Mouse (Mus musculus) thymus, postnatal 14 days (tissue): ENCODE data around the gene Fxyd1.

Experiments used
- DNase-seq: peaks from one replicate; pipeline ENCODE4 v3.0.0; 2021

Gene Fxyd1

GRCm38 (mm10) chr7:31077470-31077869 lies 20.5 kb upstream of the Fxyd1 start:
- no peak for DNase-seq

GRCm38 (mm10) chr7:31076492-31076891 lies 19.5 kb upstream of the Fxyd1 start, which contains the start of gene Fxyd3:
Gene Fxyd3 (minus strand): TSS chr7:31076704.
- DNase-seq, result no peak

- no peak for DNase-seq
Measured at GRCm38 (mm10) chr7:31074713-31075069, 17.7 kb upstream of the Fxyd1 start.

- DNase-seq, result no peak
Measured at GRCm38 (mm10) chr7:31074061-31074712, 17.2 kb upstream of the Fxyd1 start.

- DNase-seq, result no peak
Measured at GRCm38 (mm10) chr7:31073546-31073945, 16.5 kb upstream of the Fxyd1 start.

GRCm38 (mm10) chr7:31072326-31072725 lies 15.3 kb upstream of the Fxyd1 start:
- no peak for DNase-seq

- no peak for DNase-seq
Measured at GRCm38 (mm10) chr7:31070324-31070723, 13.3 kb upstream of the Fxyd1 start.

- DNase-seq, result no peak
Measured at GRCm38 (mm10) chr7:31069491-31069890, 12.5 kb upstream of the Fxyd1 start.

GRCm38 (mm10) chr7:31067836-31068235 lies 10.8 kb upstream of the Fxyd1 start:
- no peak for DNase-seq

- DNase-seq, result no peak
Measured at GRCm38 (mm10) chr7:31063074-31063560, 6.1 kb upstream of the Fxyd1 start.

- DNase-seq, result no peak
Measured at GRCm38 (mm10) chr7:31060621-31061010, 3.6 kb upstream of the Fxyd1 start.

- no peak for DNase-seq
Measured at GRCm38 (mm10) chr7:31059919-31060620, 3.1 kb upstream of the Fxyd1 start.

GRCm38 (mm10) chr7:31059108-31059507 lies 2.1 kb upstream of the Fxyd1 start, which contains the start of gene Lgi4:
Gene Lgi4 (plus strand): TSS chr7:31059342.
- peak; percentile 76 for DNase-seq

- no peak for DNase-seq
Measured at GRCm38 (mm10) chr7:31058211-31058610, 1.2 kb upstream of the Fxyd1 start.

GRCm38 (mm10) chr7:31057730-31058129 lies 731 bp upstream of the Fxyd1 start:
- DNase-seq, result no peak

- DNase-seq, result no peak
Measured at GRCm38 (mm10) chr7:31056448-31056847, 551 bp downstream of the Fxyd1 start.

- no peak for DNase-seq
Measured at GRCm38 (mm10) chr7:31055883-31056282, 1.1 kb downstream of the Fxyd1 start.

GRCm38 (mm10) chr7:31055354-31055824 lies 1.6 kb downstream of the Fxyd1 start:
- DNase-seq, result no peak

- DNase-seq, result no peak
Measured at GRCm38 (mm10) chr7:31054661-31055320, 2.2 kb downstream of the Fxyd1 start.

- no peak for DNase-seq
Measured at GRCm38 (mm10) chr7:31053882-31054447, 3.0 kb downstream of the Fxyd1 start.

- DNase-seq, result no peak
Measured at GRCm38 (mm10) chr7:31052636-31053434, 4.2 kb downstream of the Fxyd1 start.

GRCm38 (mm10) chr7:31052251-31052635 lies 4.8 kb downstream of the Fxyd1 start:
- no peak for DNase-seq
